Mouse (Mus musculus): ENCODE results near the gene Prkag1.

Prkag1 gene

DNA sequence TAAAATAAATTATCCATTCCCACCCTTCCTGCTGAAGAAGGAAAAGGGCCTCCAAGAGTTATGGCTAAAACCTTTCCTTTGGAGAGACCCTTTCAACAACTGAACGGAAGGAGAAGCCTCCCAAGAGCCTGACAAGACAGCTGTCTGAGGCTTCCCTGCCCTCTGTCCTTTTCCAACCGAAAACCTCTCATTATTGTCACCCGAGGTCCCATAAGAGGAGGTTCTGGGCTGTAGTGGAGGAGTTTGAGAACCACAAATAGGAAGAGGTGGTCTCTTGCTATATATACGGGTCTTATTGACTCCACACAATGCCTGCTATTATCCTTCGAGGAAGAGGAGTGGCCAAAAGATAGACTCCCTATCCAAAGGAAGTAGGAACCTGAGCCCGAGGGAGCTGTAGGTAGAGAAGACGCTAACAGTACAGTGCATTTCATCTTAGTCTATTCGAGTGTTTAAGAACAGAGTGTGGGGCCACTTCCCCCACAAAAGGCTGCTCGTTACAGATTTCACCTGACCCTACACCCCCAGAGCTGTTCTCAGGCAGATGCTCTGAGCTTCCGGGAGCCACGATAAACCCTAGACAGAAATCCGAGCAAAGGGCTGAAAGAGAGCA, 59.4 kb downstream of the Prkag1 start:
- no peak for DNase-seq (ENCODE audit: low spot score)

DNA sequence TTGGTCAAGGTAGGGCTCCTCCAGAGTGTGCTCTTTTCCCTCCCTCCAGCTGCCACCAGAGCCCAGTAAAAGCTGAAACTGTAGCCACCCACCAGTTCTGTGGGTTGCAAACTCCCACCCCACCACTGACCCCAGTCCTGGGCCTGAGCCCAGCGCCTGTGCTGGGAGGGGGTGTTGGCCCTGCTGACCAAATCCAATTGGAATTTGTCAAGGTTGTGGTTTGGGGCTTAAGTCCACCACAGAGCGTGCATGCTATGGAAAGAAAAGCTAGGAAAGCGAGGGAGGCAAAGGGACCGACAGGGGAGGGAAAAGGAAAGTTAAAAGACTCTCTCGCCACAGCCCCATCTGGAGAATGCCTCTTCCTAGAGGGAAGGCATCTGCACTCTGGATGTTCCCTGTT, 63.1 kb downstream of the Prkag1 start:
- no peak for DNase-seq (ENCODE audit: low spot score)

DNA sequence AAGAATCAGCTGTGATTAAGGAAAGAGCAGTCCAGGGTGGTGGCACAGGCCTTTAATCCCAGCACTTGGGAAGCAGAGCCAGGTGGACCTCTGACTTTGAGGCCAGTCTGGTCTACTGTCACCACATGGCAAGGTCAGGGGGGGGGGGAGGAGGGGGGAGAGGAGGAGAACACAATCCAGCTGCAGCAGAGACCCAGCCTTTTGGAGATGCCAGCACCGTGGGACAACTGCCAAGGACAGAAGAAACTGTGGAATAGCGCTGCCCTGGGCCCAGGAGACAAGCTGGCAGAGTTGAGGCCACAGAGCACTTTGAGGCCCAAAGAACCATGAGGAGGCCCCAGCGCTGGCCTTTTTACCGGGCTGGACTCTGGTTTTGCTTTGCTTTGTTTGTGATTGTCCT, 65.4 kb downstream of the Prkag1 start:
- no peak for DNase-seq (ENCODE audit: low spot score)

All from urinary bladder, postnatal 25 days (tissue).